ENCODE assay signal across 9 mouse cellular contexts in genomic region chr14:54569451-54570392, GRCm38 (mm10). TPM values are rescaled to one million over a fixed set of nuclear protein-coding genes. Genes with fewer than 3 reads are reported as not detected.
A peak's percentile ranks its signal among the peaks of the same experiment; 100 is the strongest.
DNase-seq lines count a peak whose midpoint lies in the region; ATAC-seq lines count a peak whose summit lies in the region.
"Had no signal": no experiment of that assay in that cellular context is flagged by ENCODE, and none has a peak within 500 bp of the region (broad histone marks: within the 10 kb centered on the region; RNA-seq: fewer than 3 reads in every experiment).

No protein-coding gene starts in this region.

- 0 out of 2 replicates have a peak overlapping the region, but pooled peaks have one; percentile 5 for H3K9ac ChIP-seq in forebrain, embryonic 12.5 days
- no peak overlapping the region; the same call in 1 of the 2 replicates for H3K9ac ChIP-seq in forebrain, embryonic 14.5 days (ENCODE audit: low read length)
- H3K9ac ChIP-seq in hindbrain, embryonic 16.5 days (ENCODE audit: low read depth, low read length), result 0 out of 2 replicates have a peak overlapping the region, but pooled peaks have one; percentile 19
- H3K9ac ChIP-seq in stomach, embryonic 16.5 days (ENCODE audit: low read length), result no peak overlapping the region; the same call in 1 of the 2 replicates

- H3K4me1 ChIP-seq in forebrain, embryonic 12.5 days, result peaks cover 48% of the 10 kb centered on the region
- H3K4me1 ChIP-seq in forebrain, embryonic 14.5 days (ENCODE audit: control insufficient read depth, insufficient read depth, low read length), result 0 out of 2 replicates have a peak, but pooled peaks cover 10% of the 10 kb centered on the region
- peaks cover 6% of the 10 kb centered on the region; the same call in 1 of the 2 replicates for H3K4me1 ChIP-seq in hindbrain, embryonic 16.5 days (ENCODE audit: control insufficient read depth, insufficient read depth, low read depth, low read length)
- H3K4me1 ChIP-seq in stomach, embryonic 16.5 days (ENCODE audit: control insufficient read depth, insufficient read depth, low read length), result peaks cover 30% of the 10 kb centered on the region

- DNase-seq in forebrain, embryonic 14.5 days (ENCODE audit: low spot score), result no peak
- DNase-seq in retina, postnatal 1 day, result peak; percentile 31
- no peak for DNase-seq in retina, embryonic 14.5 days (ENCODE audit: low spot score)
- no peak for DNase-seq in layer of hippocampus, adult 9-11 months
- DNase-seq in cerebellum, postnatal 36 days, result no peak

- no peaks in the 10 kb centered on the region for H3K9me3 ChIP-seq in forebrain, embryonic 12.5 days
- H3K9me3 ChIP-seq in forebrain, embryonic 14.5 days (replicated peaks; ENCODE audit: control insufficient read depth, low read length), result no peaks in the 10 kb centered on the region
- H3K9me3 ChIP-seq in hindbrain, embryonic 16.5 days (ENCODE audit: control insufficient read depth, low read length), result no peaks in the 10 kb centered on the region
- H3K9me3 ChIP-seq in stomach, embryonic 16.5 days (replicated peaks; ENCODE audit: control insufficient read depth, low read length), result no peaks in the 10 kb centered on the region

- H3K36me3 ChIP-seq in forebrain, embryonic 12.5 days (replicated peaks), result peaks cover 48% of the 10 kb centered on the region
- H3K36me3 ChIP-seq in forebrain, embryonic 14.5 days (ENCODE audit: control insufficient read depth, insufficient read depth, low read length), result peaks cover 36% of the 10 kb centered on the region
- H3K36me3 ChIP-seq in hindbrain, embryonic 16.5 days (ENCODE audit: control insufficient read depth, insufficient read depth, low read length), result no peaks in the 10 kb centered on the region
- peaks cover 21% of the 10 kb centered on the region; the same call in 1 of the 2 replicates for H3K36me3 ChIP-seq in stomach, embryonic 16.5 days (ENCODE audit: control insufficient read depth, insufficient read depth, low read length)

- H3K27me3 ChIP-seq in forebrain, embryonic 12.5 days, result no peaks in the 10 kb centered on the region
- no peaks in the 10 kb centered on the region for H3K27me3 ChIP-seq in forebrain, embryonic 14.5 days (replicated peaks; ENCODE audit: control insufficient read depth, insufficient read depth, low read length)
- peaks cover 8% of the 10 kb centered on the region for H3K27me3 ChIP-seq in hindbrain, embryonic 16.5 days (replicated peaks; ENCODE audit: control insufficient read depth, insufficient read depth, low read length)
- no peaks in the 10 kb centered on the region for H3K27me3 ChIP-seq in stomach, embryonic 16.5 days (ENCODE audit: control insufficient read depth, insufficient read depth, low read length)

- no peak for ATAC-seq in forebrain, embryonic 12.5 days (ENCODE audit: low FRiP score)
- no peak for ATAC-seq in forebrain, embryonic 14.5 days
- peak; percentile 6; the same call in 1 of the 2 replicates for ATAC-seq in hindbrain, embryonic 16.5 days
- no peak for ATAC-seq in stomach, embryonic 16.5 days (ENCODE audit: insufficient read depth, low FRiP score)

- peak overlapping the region; percentile 69 for H3K27ac ChIP-seq in forebrain, embryonic 12.5 days
- H3K27ac ChIP-seq in forebrain, embryonic 14.5 days (ENCODE audit: low read depth, low read length), result no peak overlapping the region
- no peak overlapping the region for H3K27ac ChIP-seq in hindbrain, embryonic 16.5 days (ENCODE audit: low read depth, low read length)
- H3K27ac ChIP-seq in stomach, embryonic 16.5 days (ENCODE audit: low read length), result peak overlapping the region; percentile 41

- 67% methylated on average over 17 of the region's 17 CpGs for WGBS in forebrain, embryonic 12.5 days
- WGBS in forebrain, embryonic 14.5 days, result 65% methylated on average over 17 of the region's 17 CpGs
- WGBS in hindbrain, embryonic 16.5 days, result 63% methylated on average over 17 of the region's 17 CpGs
- WGBS in stomach, embryonic 16.5 days, result 63% methylated on average over 17 of the region's 17 CpGs

- no peak overlapping the region for H3K4me3 ChIP-seq in forebrain, embryonic 12.5 days (replicated peaks)
- H3K4me3 ChIP-seq in forebrain, embryonic 14.5 days (ENCODE audit: low read depth, low read length), result no peak overlapping the region
- no peak overlapping the region for H3K4me3 ChIP-seq in hindbrain, embryonic 16.5 days (ENCODE audit: low read length)
- no peak overlapping the region for H3K4me3 ChIP-seq in stomach, embryonic 16.5 days (replicated peaks; ENCODE audit: low read length)
- H3K4me3 ChIP-seq: erythroblast, embryonic 14.5 days had no signal

- no peak overlapping the region for H3K4me2 ChIP-seq in forebrain, embryonic 12.5 days
- no peak overlapping the region for H3K4me2 ChIP-seq in forebrain, embryonic 14.5 days (ENCODE audit: low read length)
- no peak overlapping the region for H3K4me2 ChIP-seq in hindbrain, embryonic 16.5 days (ENCODE audit: low read length)
- H3K4me2 ChIP-seq in stomach, embryonic 16.5 days (ENCODE audit: low read depth, low read length), result no peak overlapping the region

RNA-seq across cellular contexts. Expression of gene Ajuba, which starts 7.6 kb away (rescaled TPM):
- 37.5 and 47.3 TPM in 2 replicates for polyA plus RNA-seq in forebrain, embryonic 12.5 days (2016; fragmentation: Nextera tagmentation; extraction: Ambion mirVana)
- 3.4 and 4.0 TPM in 2 replicates for polyA plus RNA-seq in forebrain, embryonic 14.5 days (2014; fragmentation: Nextera tagmentation; extraction: Ambion mirVana)
- 4.7 and 6.0 TPM in 2 replicates for polyA plus RNA-seq in hindbrain, embryonic 16.5 days (2015; fragmentation: Nextera tagmentation; extraction: Ambion mirVana)
- 19.5 and 20.6 TPM in 2 replicates for polyA plus RNA-seq in stomach, embryonic 16.5 days (2015; fragmentation: Nextera tagmentation; extraction: Ambion mirVana)
- polyA plus RNA-seq: erythroblast, embryonic 14.5 days had no signal

RNA-seq across cellular contexts. Expression of gene Haus4, which starts 15.3 kb away (rescaled TPM):
- polyA plus RNA-seq in forebrain, embryonic 12.5 days (2016; fragmentation: Nextera tagmentation; extraction: Ambion mirVana), result 43.5 and 47.5 TPM in 2 replicates
- 24.9 and 27.3 TPM in 2 replicates for polyA plus RNA-seq in forebrain, embryonic 14.5 days (2014; fragmentation: Nextera tagmentation; extraction: Ambion mirVana)
- polyA plus RNA-seq in hindbrain, embryonic 16.5 days (2015; fragmentation: Nextera tagmentation; extraction: Ambion mirVana), result 19.4 and 20.7 TPM in 2 replicates
- 39.0 and 44.4 TPM in 2 replicates for polyA plus RNA-seq in stomach, embryonic 16.5 days (2015; fragmentation: Nextera tagmentation; extraction: Ambion mirVana)

RNA-seq across cellular contexts. Expression of gene 4931414P19Rik, which starts 36.1 kb away (rescaled TPM):
- polyA plus RNA-seq in forebrain, embryonic 12.5 days (2016; fragmentation: Nextera tagmentation; extraction: Ambion mirVana), result 9.0 and 9.2 TPM in 2 replicates
- 6.3 and 8.7 TPM in 2 replicates for polyA plus RNA-seq in forebrain, embryonic 14.5 days (2014; fragmentation: Nextera tagmentation; extraction: Ambion mirVana)
- polyA plus RNA-seq in hindbrain, embryonic 16.5 days (2015; fragmentation: Nextera tagmentation; extraction: Ambion mirVana), result 5.4 and 5.5 TPM in 2 replicates
- polyA plus RNA-seq in stomach, embryonic 16.5 days (2015; fragmentation: Nextera tagmentation; extraction: Ambion mirVana), result 8.2 and 9.0 TPM in 2 replicates

RNA-seq across cellular contexts. Expression of gene Psmb5, which starts 48.1 kb away (rescaled TPM):
- 395 and 399 TPM in 2 replicates for polyA plus RNA-seq in forebrain, embryonic 12.5 days (2016; fragmentation: Nextera tagmentation; extraction: Ambion mirVana)
- polyA plus RNA-seq in forebrain, embryonic 14.5 days (2014; fragmentation: Nextera tagmentation; extraction: Ambion mirVana), result 506 and 542 TPM in 2 replicates
- 445 and 467 TPM in 2 replicates for polyA plus RNA-seq in hindbrain, embryonic 16.5 days (2015; fragmentation: Nextera tagmentation; extraction: Ambion mirVana)
- polyA plus RNA-seq in stomach, embryonic 16.5 days (2015; fragmentation: Nextera tagmentation; extraction: Ambion mirVana), result 346 and 368 TPM in 2 replicates

RNA-seq across cellular contexts. Expression of gene Psmb11, which starts 51.5 kb away (rescaled TPM):
- 0.04 TPM in 1 of 2 replicates, not detected in the other for polyA plus RNA-seq in forebrain, embryonic 12.5 days (2016; fragmentation: Nextera tagmentation; extraction: Ambion mirVana)
- not detected in 2 replicates for polyA plus RNA-seq in forebrain, embryonic 14.5 days (2014; fragmentation: Nextera tagmentation; extraction: Ambion mirVana)
- polyA plus RNA-seq in hindbrain, embryonic 16.5 days (2015; fragmentation: Nextera tagmentation; extraction: Ambion mirVana), result 0.16 and 0.37 TPM in 2 replicates
- not detected in 2 replicates for polyA plus RNA-seq in stomach, embryonic 16.5 days (2015; fragmentation: Nextera tagmentation; extraction: Ambion mirVana)
- polyA plus RNA-seq: erythroblast, embryonic 14.5 days had no signal

Comparison
In these comparisons a context has a peak if more than half of its experiments do, and no peak if none do; other contexts are left out.
1. H3K27ac ChIP-seq: peak in forebrain, embryonic 12.5 days (single experiment) and stomach, embryonic 16.5 days (single experiment); none in forebrain, embryonic 14.5 days (single experiment) and hindbrain, embryonic 16.5 days (single experiment).
2. H3K9ac ChIP-seq: peak in forebrain, embryonic 12.5 days (single experiment) and hindbrain, embryonic 16.5 days (single experiment); none in forebrain, embryonic 14.5 days (single experiment) and stomach, embryonic 16.5 days (single experiment).